Mouse (Mus musculus) spleen, postnatal 36 days (tissue): ENCODE data around the gene Acrbp.

Experiments used
- DNase-seq, 2 experiments: peaks; one replicate each; pipeline ENCODE4 v3.0.0; 2022; ENCODE audit warnings: low spot score in 2 of 2, mixed read lengths in 1 of 2

The Acrbp gene

DNA sequence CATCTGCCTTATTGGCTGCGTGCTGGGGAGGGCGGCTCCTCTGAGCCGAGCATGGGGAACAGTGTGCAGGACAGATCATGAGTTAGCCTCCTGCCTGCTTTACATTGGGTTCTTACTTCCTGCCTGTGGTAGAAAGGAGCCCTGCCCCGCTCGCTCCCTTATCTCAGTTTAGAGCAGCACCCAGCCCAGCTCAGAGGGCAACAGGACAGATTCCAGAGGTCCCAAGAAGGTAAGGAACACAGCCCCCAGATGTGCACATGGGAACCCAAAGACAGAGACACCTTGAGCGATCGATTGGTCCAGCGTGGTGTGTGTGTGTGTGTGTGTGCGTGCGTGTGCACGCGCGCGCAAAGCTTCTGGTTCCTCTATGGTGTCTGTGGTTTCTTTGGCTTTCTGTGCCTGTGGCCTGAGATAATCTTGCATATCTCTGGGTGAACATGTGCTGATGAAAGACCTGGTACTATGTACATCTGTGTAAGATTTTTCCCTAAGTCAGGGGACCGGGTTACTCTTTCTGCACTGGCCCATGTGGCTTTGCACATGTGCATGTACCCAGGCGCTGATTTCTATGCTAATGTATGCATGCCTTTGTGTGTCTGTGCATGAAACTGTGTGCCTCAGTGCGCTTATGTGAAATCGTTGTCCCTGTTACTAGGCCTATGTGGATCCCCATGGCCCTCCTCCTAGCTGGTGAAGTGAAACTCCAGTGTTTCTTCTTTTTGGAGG is 21.8 kb downstream of the Acrbp start:
- DNase-seq, result peak; percentile 81 to 82

DNA sequence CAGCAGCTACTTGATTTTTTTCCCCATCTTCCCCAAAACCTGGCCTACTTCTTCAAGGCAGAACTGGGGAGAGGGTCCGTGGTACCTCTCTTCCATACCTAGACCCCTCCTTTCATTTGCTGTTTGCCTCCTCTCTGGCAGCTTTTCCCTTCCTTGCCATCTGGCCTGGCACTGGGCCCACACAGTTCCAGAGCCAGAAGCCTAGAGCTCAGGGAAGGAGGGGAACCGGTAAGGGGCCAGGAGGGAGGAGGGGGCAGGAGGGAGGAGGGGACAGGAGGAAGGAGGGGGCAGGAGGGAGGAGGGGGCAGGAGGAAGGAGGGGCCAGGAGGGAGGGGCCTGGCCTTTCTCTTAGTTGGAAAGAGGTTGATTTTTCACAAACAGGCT is 22.4 kb downstream of the Acrbp start:
- peak; percentile 26 to 38 for DNase-seq

DNA sequence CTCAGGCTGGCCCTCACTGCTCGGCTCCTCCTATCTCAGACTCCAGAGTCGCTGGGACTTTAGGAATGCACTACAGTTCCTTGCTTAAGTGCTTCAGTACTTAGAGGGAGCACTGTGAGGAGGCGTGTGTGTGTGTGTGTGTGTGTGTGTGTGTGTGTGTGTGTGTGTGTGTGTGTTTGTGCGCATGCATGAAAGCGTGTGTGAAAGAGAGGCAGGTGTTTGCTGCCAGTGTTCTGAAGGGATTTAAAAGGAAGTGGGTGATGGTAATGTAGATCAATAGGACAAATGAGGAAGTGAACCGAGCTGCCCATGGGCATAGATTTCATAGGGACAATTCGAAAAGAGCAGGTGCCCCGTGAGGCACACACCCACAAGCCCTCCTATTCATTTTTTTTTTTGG is 24.3 kb downstream of the Acrbp start:
- peak; percentile 54 to 62 for DNase-seq

DNA sequence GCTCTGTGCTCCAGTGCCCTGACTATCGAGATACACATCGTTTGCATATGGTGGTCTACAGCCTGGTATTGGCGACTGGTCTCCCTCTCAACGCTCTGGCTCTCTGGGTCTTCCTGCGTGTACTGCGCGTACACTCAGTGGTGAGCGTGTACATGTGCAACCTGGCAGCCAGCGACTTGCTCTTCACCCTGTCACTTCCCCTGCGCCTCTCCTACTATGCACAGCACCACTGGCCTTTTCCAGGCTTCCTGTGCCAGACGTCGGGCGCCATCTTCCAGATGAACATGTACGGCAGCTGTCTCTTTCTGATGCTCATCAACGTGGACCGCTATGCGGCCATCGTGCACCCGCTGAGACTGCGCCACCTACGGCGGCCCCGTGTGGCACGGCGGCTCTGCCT is 31.9 kb downstream of the Acrbp start:
- DNase-seq, result no peak

DNA sequence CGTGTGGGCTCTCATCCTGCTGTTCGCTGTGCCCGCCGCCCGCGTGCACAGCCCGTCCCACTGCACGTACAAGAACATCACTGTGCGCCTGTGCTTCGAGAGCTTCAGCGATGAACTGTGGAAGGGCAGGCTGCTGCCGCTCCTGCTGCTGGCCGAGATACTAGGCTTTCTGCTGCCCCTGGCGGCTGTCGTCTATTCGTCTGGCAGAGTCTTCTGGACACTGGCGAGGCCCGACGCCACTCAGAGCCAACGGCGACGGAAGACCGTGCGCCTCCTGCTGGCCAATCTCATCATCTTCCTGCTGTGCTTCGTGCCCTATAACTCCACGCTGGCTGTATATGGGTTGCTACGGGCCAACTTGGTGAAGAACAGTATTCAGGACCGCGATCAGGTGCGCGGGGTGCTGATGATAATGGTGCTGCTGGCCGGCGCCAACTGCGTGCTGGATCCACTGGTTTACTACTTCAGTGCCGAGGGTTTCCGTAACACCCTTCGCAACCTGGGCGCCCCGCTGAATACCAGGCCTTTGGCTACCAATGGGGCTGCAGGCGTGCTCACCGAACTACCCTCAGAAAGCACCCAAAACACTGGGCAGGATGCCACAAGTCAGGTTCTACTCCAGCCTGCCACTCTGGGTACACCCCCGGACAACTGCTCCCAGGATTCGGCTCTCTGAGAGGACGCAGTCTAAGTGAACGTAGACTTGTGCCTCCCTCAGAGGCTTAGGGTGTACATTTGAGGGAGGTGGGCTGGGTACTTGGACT is 32.5 kb downstream of the Acrbp start:
- no peak for DNase-seq

DNA sequence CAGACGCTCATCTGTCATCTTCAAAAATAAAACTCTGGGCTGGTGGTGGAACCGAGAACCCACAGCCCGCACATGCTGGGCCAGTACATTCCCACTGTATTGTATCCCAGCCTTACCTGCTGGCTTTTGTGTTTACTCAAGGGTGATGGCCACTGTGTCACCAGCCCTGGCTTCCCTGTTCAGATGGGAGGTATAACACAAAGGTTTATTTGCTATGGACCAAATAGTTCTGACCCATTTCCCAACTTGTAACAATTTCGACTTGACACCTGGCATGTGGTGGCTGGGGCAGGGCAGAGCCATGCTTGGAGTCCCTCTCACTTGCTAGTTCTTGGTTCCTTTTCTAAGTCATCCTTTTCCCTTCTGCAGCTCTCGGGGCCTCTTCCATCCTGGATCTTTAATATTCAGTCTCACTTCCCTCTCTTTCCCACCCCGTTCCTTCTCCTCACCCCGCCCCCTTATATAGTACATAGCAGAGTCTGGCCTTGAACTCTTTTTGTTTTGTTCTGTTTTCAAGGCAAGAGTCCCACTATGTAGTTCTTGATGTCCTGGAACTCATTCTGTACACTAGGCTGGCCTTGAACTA is 33.4 kb downstream of the Acrbp start:
- DNase-seq, result no peak

DNA sequence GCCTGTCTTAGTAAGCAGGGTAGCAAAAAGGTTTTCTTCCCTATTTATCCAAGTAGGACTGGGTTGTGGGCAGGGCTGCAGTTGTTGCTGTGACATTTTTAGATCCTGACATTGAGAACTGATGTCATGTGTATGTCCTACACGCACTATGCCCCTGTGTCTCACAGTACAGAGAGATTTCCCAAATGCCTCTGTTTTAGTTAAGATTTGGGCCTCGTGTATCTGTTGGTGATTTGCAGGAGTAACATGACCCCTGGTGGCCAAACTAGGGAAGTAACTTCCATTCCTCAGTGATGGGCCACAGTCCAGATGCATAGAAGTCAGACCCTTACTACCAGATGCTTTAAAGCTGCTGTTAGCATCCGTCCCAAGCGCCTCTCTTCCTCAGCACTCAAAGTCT is 34.9 kb downstream of the Acrbp start:
- peak; percentile 64 to 66 for DNase-seq

DNA sequence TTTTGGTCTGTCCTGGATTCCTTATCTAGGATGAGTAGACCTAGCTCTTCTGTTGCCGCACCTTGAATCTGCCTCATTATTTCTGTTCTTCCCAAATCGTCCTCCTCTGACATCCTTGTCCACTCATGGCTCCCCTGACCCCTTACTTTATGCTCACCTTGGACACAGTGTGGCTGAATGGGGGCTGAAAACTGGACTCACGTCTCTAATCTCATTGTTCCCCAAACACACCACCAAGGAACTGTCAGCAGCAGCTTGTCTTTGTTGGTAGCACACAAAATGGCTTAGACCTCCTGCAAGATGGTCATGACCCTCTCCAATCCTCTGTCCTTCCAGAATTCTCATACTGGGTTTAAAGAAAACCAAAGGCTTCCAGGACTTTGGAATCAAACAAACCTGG is 38.4 kb downstream of the Acrbp start:
- no peak for DNase-seq

DNA sequence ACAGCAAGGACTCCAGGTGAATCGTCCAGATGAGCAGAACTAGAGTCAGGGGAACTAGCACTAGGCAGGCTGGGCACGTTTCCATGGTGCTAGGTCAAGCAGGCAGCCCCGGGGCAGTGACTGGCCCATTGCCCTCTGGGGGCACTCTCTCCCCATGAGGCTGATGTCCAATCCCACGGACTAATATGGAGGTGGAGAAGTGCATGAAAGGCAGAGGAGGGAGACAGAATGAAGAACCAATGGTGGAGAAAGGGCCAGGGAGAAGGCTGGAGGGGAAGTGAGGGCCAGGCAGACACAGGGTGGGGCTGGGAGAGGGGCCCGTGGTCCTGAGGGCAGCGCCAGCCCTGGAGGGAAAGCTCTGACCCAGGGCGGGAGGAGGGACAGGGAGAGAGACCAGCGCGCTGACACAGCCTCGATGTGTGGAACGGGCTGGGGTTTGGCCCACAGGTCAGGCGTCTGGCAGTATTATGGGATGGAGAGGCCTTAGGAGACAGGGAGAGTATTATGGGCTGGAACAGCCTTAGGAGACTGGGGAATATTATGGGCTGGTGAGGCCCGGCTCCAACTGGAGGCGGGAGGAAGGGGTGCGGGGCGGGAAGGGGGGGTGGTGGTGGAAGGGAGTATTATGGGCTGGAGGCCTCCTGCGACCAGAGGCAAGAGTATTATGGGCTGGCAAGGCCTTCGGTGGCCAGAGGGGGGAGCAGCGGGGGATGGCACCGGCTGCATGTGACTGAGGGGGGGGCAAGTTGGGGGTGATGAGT is 39.3 kb downstream of the Acrbp start:
- DNase-seq, result peak in 1 of 2 experiments; percentile 43

DNA sequence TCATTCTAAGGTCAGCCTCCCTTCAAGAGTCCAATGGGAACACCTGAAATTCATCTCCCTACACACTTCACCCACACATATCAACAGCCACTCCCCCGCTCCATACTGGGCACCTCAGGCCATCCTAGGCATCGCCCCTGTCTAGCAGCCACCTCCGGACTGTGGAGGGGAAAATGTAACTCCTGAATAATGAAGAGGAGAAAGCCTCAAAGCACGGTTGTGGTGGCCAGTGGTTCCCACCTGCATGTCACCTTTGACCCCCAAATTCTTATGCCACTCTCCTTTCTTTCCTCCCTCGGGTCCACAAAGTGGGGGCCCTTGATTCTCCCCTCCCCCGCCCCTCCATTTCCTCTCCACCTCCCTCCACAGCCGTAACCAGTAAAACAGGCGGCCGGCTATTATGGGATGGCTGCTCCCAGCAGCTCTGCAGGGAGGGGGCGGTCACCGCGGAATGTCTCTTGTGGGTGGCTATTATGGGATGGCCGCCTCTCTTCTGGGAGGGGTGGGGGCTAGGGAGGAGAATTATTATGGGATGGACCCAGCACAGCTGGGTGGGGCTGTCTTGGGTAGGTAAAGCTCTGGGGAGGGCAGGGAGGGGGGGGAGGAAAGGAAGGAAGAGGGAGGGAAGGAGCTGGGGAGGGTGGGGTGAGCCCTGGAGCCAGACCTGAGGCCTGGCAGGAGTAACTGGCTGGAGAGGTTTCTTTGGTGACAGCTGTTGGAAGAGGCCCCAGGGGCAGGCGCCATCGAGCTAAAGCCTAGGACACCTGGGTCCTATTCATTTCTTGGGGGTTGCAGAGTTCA is 40.2 kb downstream of the Acrbp start:
- DNase-seq, result peak; percentile 57 to 63

DNA sequence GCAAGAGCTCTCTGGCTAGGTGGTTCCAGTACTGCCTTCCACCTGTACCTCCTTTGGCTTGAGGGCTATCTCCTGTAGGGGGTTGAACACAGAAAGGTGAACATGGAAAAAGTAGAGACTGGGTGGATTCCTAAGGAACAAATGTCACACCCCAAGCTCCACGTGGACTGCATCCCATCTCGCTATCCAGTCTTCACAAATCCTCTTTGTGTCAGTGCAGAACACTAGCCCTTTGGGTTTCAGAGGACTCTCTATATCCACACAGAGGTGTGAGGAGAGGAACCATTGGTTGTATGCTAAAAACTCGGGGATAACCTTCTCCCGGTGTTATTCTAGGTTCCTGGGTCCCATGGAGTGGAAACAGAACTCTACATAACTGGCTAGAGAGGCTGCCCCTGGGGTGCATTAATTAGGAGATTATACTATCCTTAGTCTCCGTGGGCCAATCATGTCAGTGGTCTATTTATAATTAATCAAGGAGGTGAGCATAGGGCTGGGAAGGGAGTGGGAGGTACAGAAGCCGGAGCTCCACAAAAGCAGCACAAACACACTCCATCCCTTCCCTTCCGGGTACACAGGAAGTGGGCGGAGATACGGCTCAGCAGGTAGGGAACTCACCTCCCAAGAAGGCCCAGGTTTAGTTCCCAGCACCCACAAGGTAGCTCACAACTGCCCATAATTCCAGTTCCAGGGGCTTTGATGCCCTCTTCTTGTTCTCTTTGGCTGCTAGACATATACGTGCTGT is 41.0 kb downstream of the Acrbp start:
- DNase-seq, result no peak

DNA sequence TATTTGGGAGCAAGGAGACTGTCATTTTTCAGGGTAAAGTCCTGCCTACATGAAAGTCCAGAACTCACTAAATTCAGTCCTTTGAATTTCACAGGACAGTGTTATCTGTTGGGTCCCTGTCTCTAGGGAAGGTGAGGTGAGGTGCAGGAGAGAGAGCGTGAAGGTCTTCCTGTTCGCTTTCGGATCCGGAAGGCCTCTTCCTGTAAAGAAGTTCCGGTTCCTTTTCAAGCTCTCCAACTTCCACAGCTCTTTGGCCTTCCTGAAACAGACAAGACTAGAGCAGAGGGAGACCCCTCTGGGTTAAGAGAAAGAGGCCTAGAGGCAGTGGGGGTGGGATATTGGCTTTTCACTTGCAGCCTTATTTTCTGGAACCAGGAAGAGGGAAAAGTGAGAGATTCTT is 42.9 kb downstream of the Acrbp start:
- DNase-seq, result peak in 1 of 2 experiments; percentile 49

DNA sequence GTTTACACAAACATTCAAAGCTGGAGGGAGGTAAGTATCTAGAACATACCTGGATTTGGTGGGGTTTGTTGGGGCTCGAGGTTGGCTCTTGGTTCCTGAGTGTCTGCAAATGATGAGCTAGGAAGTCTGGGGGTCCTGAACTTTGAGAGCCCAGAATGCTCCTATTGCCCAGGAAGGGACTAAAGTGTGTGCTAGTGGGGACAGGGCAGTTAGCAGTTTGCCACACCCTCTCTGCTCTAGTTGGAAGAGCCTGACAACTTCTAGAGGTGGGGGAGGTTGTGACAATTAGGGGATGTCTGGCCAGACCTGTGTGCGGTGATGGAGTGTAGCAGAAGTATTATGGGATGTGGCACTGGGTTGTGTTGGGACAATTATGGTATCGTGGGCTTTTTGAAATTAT is 45.4 kb downstream of the Acrbp start:
- DNase-seq, result no peak

DNA sequence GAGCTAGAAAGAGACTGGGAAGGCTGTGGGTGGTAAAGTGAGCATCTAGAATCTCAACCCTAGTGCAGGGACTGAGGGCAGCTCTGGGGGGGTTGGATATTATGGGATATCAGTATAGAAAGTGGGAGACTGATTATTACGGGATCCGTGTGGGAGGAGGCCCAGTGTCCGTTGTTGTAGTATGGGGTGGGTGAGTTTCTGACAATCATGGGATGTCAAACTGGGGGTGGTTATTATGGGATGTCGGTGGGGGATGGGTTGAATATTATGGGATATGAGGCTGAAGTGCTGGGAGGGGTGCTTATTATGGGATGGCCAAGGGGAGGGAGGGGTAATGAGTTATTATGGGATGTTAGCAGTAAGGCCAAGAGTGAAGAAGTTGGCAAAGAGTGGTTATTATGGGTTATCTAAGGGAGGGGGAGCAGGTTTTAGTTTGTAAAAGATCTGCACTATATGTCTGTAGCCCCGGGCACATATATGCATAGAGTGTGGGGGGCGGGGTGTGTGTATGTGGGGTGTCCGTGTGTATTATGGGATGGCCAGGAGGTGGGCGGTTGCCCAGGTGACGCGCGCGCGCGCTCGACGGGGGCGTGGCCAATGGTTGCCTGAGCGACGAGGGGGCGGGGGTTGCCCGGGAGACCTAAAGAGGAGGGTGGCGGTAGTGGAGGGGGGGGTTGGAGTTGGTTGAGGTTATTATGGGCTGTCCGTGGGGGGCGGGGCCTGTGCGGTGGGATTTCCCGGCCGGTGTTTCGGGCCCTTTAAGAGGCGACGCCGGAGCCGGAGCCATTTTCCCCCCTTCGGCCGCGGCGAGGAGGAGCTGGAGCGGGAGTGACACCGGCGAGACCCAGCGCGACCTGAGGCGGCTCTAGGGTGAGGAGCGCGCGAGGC is 46.1 kb downstream of the Acrbp start, which contains the start of gene Chd4:
Chd4 (plus strand) TSS at position 591 of the 888 bp plus-strand sequence.
- DNase-seq, result peak; percentile 93 to 95

DNA sequence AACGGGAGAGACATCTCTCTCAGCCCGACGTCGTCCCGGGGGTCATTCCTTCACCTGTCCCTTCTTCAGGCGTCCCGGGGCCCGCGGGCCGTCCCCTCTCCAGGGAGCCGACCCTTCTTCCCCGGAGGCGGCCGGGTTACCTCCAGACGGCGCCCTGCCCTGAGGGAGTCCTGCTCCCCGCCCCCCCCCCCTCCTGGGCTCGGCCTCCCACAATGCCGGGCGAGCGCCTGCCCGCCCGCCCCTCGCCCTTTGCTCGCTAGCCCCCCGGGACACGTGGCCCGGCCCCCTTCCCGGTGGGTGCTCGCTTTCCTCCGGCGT is 46.7 kb downstream of the Acrbp start:
- no peak for DNase-seq

DNA sequence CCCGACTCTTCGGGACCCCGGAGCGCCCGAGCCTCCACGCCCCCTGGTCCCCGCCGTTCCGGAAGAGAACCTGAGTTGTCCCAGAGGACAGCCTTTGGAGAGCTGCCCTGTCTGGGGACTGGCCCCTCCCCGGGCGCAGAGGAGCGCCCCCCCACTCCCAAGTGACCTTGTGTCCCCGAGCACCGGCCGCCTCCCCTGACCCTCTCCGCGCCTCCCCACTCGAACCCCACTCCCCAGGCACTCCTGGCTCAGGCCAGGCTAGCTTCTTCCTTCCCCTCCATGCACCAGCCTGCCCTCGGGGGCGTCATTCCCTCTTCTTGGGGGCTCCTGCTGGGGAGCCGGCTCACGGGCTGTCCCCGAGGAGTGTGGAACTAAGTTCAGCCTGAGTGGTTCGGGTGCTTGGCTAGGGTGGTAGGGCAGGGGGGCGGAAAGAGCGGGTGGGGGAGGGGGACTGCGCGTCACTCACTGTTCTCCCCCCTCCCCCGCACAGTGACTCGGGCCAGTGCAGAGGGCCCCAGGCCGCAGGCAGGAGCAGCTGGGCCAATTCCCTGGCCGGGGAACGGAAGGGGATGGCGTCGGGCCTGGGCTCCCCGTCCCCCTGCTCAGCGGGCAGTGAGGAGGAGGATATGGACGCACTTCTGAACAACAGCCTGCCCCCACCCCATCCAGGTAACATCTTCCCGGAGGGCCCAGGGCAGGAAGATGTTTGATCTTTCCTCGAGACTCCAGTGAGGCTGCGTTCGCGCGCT is 47.3 kb downstream of the Acrbp start:
- peak; percentile 65 for DNase-seq

DNA sequence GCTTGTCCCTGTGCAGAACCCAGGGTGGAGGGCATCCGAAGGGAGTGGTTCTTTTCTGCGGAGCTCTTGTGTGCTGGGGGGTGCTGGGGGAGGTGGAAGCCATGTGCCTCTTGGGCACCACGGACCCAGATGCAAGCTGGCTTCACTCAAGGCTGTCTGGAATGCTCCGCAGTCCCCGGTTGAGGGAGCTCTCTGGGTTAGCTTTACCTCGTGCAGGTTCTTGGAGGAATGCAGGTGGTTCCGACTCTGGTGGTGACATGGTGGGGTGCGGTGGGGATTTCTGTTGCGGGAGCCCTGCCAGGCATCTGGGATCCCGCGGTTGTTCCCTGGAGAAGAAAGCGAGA is 47.8 kb downstream of the Acrbp start:
- no peak for DNase-seq

DNA sequence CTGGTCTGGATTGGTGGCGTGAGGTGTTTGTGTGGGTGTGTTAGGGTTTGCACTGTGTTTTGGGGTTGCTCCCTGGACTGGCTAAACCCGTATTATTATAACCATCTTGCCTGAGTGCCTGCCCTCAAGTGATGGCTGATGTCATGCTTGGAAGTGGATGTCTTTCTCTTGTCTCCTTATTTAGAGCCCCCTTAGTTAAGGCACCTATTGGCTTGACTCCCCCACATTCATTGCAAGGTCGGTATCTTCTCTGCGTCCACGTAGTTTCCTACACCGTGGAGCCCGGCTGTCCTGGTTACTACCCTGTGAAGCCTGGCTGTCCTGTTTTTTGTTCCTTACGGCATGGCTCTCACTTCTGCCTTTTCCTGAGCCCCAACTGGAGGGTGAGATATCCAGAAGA is 48.5 kb downstream of the Acrbp start:
- DNase-seq, result no peak

DNA sequence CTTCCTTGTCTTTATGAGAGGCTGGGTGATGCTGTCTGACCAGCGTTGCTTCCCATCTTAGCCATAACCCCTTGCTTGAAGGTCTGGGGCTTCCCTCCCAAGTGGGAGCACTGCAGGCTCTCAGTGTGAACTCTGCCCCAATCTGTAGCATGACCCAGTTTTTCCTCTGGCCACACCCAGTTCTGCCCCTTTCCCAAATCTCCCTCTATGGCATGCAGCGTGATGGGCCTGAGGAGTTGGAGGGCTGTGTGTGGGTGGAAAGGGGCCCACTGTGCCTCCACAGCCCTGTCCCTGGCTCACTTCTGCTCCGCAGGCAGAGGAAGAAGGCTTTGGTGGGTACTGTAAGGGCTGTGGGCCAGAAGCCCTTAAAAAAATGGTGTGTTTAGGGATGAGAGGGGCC is 49.0 kb downstream of the Acrbp start:
- no peak for DNase-seq
